Mouse (Mus musculus) bone marrow, adult 2 months (tissue): ENCODE results near the gene Dus3l. TPM values are rescaled to one million over a fixed set of nuclear protein-coding genes. Genes with fewer than 3 reads are reported as not detected.

Experiments used
- H3K27ac ChIP-seq: fragments of 200-500 bp; 2 replicates; pipeline ENCODE4 v1.5.1; 2012; ENCODE audit warnings: low read depth, mild to moderate bottlenecking, control low read depth, inconsistent platforms, low read length; ENCODE audit not compliant: control insufficient read depth, poor library complexity, insufficient read depth
- H3K4me1 ChIP-seq: fragments of 200-500 bp; 2 replicates; pipeline ENCODE4 v1.6.1; 2011; ENCODE audit warnings: low read length; ENCODE audit not compliant: control insufficient read depth, insufficient read depth
- H3K4me3 ChIP-seq: fragments of 200-500 bp; replicated peaks from 2 replicates; pipeline ENCODE3; 2011; ENCODE audit warnings: mild to moderate bottlenecking, low read depth, low read length, control low read depth; ENCODE audit not compliant: control insufficient read depth
- CTCF ChIP-seq: fragments of 200-500 bp; IDR thresholded peaks from 2 replicates; pipeline ENCODE4 v1.5.1; 2011; ENCODE audit warnings: low read length, control low read depth; ENCODE audit not compliant: control insufficient read depth, insufficient read depth
- POLR2A ChIP-seq: fragments of 200-500 bp; IDR thresholded peaks from 2 replicates; pipeline ENCODE4 v1.6.1; 2011; ENCODE audit warnings: low read depth, mild to moderate bottlenecking, control low read depth, low read length, borderline replicate concordance; ENCODE audit not compliant: control insufficient read depth
- WGBS: fragments of 180-500 bp; shearing (Covaris S2); methylation state at CpG from one replicate; pipeline ENCODE4 v1.1.7; 2018; 5-methylcytosine and 5-hydroxymethylcytosine counted together
- polyA plus RNA-seq: library from polyadenylated mRNA; stranded (reverse); fragments of >200 nt; gene quantifications from 2 replicates; pipeline ENCODE4 v1.2.4, GENCODE M21; 2011; ENCODE audit warnings: low replicate concordance; ENCODE audit not compliant: missing spikeins, insufficient read depth, insufficient read length

Dus3l gene
- polyA plus RNA-seq, 1 experiment: 51.0 TPM

GRCm38 (mm10) chr17:56810245-56810644 is 45.7 kb downstream of the Dus3l start:
- Histone ChIP-seq H3K4me1 (peaks cover 1% of the 10 kb centered on the region), H3K4me3 (no peak overlapping the region), H3K27ac (no peak overlapping the region)
- TF ChIP-seq CTCF (no peak), POLR2A (no peak)
- 12% methylated on average over 3 of the region's 3 CpGs for whole genome bisulfite sequencing

GRCm38 (mm10) chr17:56814316-56815056 is 49.9 kb downstream of the Dus3l start:
- H3K4me1 ChIP-seq: peaks cover 1% of the 10 kb centered on the region
- H3K27ac ChIP-seq: no peak overlapping the region; the same call in 1 of the 2 replicates
- H3K4me3 ChIP-seq: no peak overlapping the region
- TF ChIP-seq CTCF: no peak
- WGBS: 30% methylated on average over 24 of the region's 24 CpGs

GRCm38 (mm10) chr17:56815057-56815345 is 50.4 kb downstream of the Dus3l start:
- Histone ChIP-seq H3K4me3 (no peak overlapping the region), H3K4me1 (peaks cover 4% of the 10 kb centered on the region), H3K27ac (no peak overlapping the region; the same call in 1 of the 2 replicates)
- WGBS: 83% methylated on average over 3 of the region's 3 CpGs
- TF ChIP-seq CTCF: no peak
- TF ChIP-seq POLR2A: no peak

- Histone ChIP-seq H3K27ac (no peak overlapping the region), H3K4me3 (no peak overlapping the region)
Measured at GRCm38 (mm10) chr17:56818067-56818636, 53.6 kb downstream of the Dus3l start.

GRCm38 (mm10) chr17:56819032-56819545 is 54.5 kb downstream of the Dus3l start:
- peaks cover 4% of the 10 kb centered on the region for H3K4me1 ChIP-seq
- H3K4me3 ChIP-seq: no peak overlapping the region
- WGBS: 43% methylated on average over 6 of the region's 6 CpGs
- H3K27ac ChIP-seq: peak overlapping the region; percentile 9
- TF ChIP-seq CTCF (no peak), POLR2A (no peak)

More at GRCm38 (mm10) chr17:56818067-56818636, 53.6 kb downstream of the Dus3l start:
- TF ChIP-seq CTCF (no peak), POLR2A (no peak)
- peaks cover 4% of the 10 kb centered on the region for H3K4me1 ChIP-seq
- WGBS: 64% methylated on average over 11 of the region's 11 CpGs

Other genes with a start within 250 kb of the Dus3l start
- gene Gm20219, start 210.4 kb upstream of the Dus3l start, polyA plus RNA-seq: 2.6 and 4.0 TPM in 2 replicates
- 251 and 400 TPM in 2 replicates for gene Safb2, start 180.2 kb upstream of the Dus3l start, polyA plus RNA-seq
- 94.9 and 178 TPM in 2 replicates for gene Safb, start 179.9 kb upstream of the Dus3l start, polyA plus RNA-seq
- 44.0 and 94.1 TPM in 2 replicates for gene 2410015M20Rik, start 155.0 kb upstream of the Dus3l start, polyA plus RNA-seq
- 407 and 414 TPM in 2 replicates for gene Rpl36, start 151.3 kb upstream of the Dus3l start, polyA plus RNA-seq
- gene Lonp1, start 137.9 kb upstream of the Dus3l start, polyA plus RNA-seq: 19.7 and 29.5 TPM in 2 replicates
- not detected in 2 replicates for gene Catsperd, start 136.6 kb upstream of the Dus3l start, polyA plus RNA-seq
- gene Ranbp3, start 91.5 kb upstream of the Dus3l start, polyA plus RNA-seq: 36.4 and 52.9 TPM in 2 replicates
- 136 and 211 TPM in 2 replicates for gene Ndufa11, start 47.0 kb upstream of the Dus3l start, polyA plus RNA-seq
- 3.1 and 5.8 TPM in 2 replicates for gene Vmac, start 46.7 kb upstream of the Dus3l start, polyA plus RNA-seq
- not detected in 2 replicates for gene Nrtn, start 7.2 kb upstream of the Dus3l start, polyA plus RNA-seq
- gene Prr22, start 5.5 kb downstream of the Dus3l start, polyA plus RNA-seq: 1.7 and 1.9 TPM in 2 replicates
- 16.2 and 18.2 TPM in 2 replicates for gene Rfx2, start 66.3 kb downstream of the Dus3l start, polyA plus RNA-seq
- gene Acsbg2, start 109.7 kb downstream of the Dus3l start, polyA plus RNA-seq: not detected in 2 replicates
- 0.92 TPM in 1 of 2 replicates, not detected in the other for gene 1700061G19Rik, start 110.7 kb downstream of the Dus3l start, polyA plus RNA-seq
- 12.1 and 17.3 TPM in 2 replicates for gene Mllt1, start 170.7 kb downstream of the Dus3l start, polyA plus RNA-seq
- not detected in 2 replicates for gene Acer1, start 217.4 kb downstream of the Dus3l start, polyA plus RNA-seq
- gene Clpp, start 225.5 kb downstream of the Dus3l start, polyA plus RNA-seq: 23.7 and 43.4 TPM in 2 replicates
- 4.4 and 11.1 TPM in 2 replicates for gene Alkbh7, start 232.6 kb downstream of the Dus3l start, polyA plus RNA-seq
- gene Pspn, start 235.3 kb downstream of the Dus3l start, polyA plus RNA-seq: not detected in 2 replicates
- 74.4 and 116 TPM in 2 replicates for gene Gtf2f1, start 246.5 kb downstream of the Dus3l start, polyA plus RNA-seq
- not detected in 2 replicates for gene Gm17949, start 246.7 kb downstream of the Dus3l start, polyA plus RNA-seq